Mouse (Mus musculus): ENCODE measurements around the gene Rassf5. TPM values are rescaled to one million over a fixed set of nuclear protein-coding genes. Genes with fewer than 3 reads are reported as not detected.

Gene Rassf5
- 2.6 and 3.4 TPM in 2 replicates for polyA plus RNA-seq (2015; fragmentation: Nextera tagmentation; extraction: Ambion mirVana)

GRCm38 (mm10) chr1:131245089-131245856, at the start of gene Rassf5:
Gene Rassf5 (minus strand): TSS chr1:131245258.
- Histone ChIP-seq H3K4me1 (replicated peaks) (peaks cover 23% of the 10 kb centered on the region), H3K4me2 (peak within 1 kb of the TSS; percentile 93), H3K27me3 (peaks cover 71% of the 10 kb centered on the region), H3K4me3 (peak within 1 kb of the TSS; percentile 70), H3K36me3 (no peaks in the 10 kb centered on the region), H3K27ac (replicated peaks) (0 out of 2 replicates have a peak within 1 kb of the TSS, but pooled peaks have one; percentile 13), H3K9me3 (no peaks in the 10 kb centered on the region), H3K9ac (peak within 1 kb of the TSS; percentile 82)
- 1% methylated on average over 59 of the region's 60 CpGs for WGBS
- peak; percentile 71 for ATAC-seq (ENCODE audit: low read depth)

GRCm38 (mm10) chr1:131293922-131294250, 48.8 kb upstream of the Rassf5 start:
- Histone ChIP-seq H3K27me3 (no peaks in the 10 kb centered on the region), H3K9ac (no peak overlapping the region), H3K9me3 (no peaks in the 10 kb centered on the region), H3K36me3 (peaks cover 59% of the 10 kb centered on the region), H3K4me3 (no peak overlapping the region), H3K4me2 (no peak overlapping the region), H3K27ac (replicated peaks) (no peak overlapping the region), H3K4me1 (replicated peaks) (peaks cover 14% of the 10 kb centered on the region)
- no peak for ATAC-seq (ENCODE audit: low read depth)
- WGBS, result 83% methylated on average over 2 of the region's 2 CpGs

GRCm38 (mm10) chr1:131293221-131293921, 48.3 kb upstream of the Rassf5 start:
- 89% methylated on average over 4 of the region's 4 CpGs for WGBS
- peaks cover 14% of the 10 kb centered on the region for H3K4me1 ChIP-seq (replicated peaks)
- H3K4me2 ChIP-seq, result no peak overlapping the region
- H3K9ac ChIP-seq, result no peak overlapping the region
- H3K9me3 ChIP-seq, result no peaks in the 10 kb centered on the region
- ATAC-seq (ENCODE audit: low read depth), result no peak
- no peaks in the 10 kb centered on the region for H3K27me3 ChIP-seq
- H3K4me3 ChIP-seq, result no peak overlapping the region
- no peak overlapping the region for H3K27ac ChIP-seq (replicated peaks)
- peaks cover 64% of the 10 kb centered on the region for H3K36me3 ChIP-seq

- Histone ChIP-seq H3K9ac (no peak overlapping the region), H3K36me3 (peaks cover 53% of the 10 kb centered on the region), H3K27me3 (no peaks in the 10 kb centered on the region), H3K4me2 (no peak overlapping the region), H3K4me3 (no peak overlapping the region), H3K27ac (replicated peaks) (no peak overlapping the region), H3K4me1 (replicated peaks) (peaks cover 6% of the 10 kb centered on the region), H3K9me3 (no peaks in the 10 kb centered on the region)
- ATAC-seq (ENCODE audit: low read depth), result no peak
- 46% methylated on average over 2 of the region's 2 CpGs for WGBS
Observed at GRCm38 (mm10) chr1:131290648-131291047, 45.6 kb upstream of the Rassf5 start.

- 85% methylated on average over 6 of the region's 6 CpGs for WGBS
- no peak overlapping the region for H3K4me2 ChIP-seq
- ATAC-seq (ENCODE audit: low read depth), result no peak
- H3K27ac ChIP-seq (replicated peaks), result no peak overlapping the region
- peaks cover 44% of the 10 kb centered on the region for H3K36me3 ChIP-seq
- no peaks in the 10 kb centered on the region for H3K9me3 ChIP-seq
- H3K4me3 ChIP-seq, result no peak overlapping the region
- no peaks in the 10 kb centered on the region for H3K4me1 ChIP-seq (replicated peaks)
- H3K27me3 ChIP-seq, result no peaks in the 10 kb centered on the region
- H3K9ac ChIP-seq, result no peak overlapping the region
Observed at GRCm38 (mm10) chr1:131288938-131289337, 43.9 kb upstream of the Rassf5 start.

GRCm38 (mm10) chr1:131287267-131287666, 42.2 kb upstream of the Rassf5 start:
- Histone ChIP-seq H3K9me3 (no peaks in the 10 kb centered on the region), H3K4me3 (no peak overlapping the region), H3K27ac (replicated peaks) (no peak overlapping the region), H3K27me3 (no peaks in the 10 kb centered on the region), H3K4me1 (replicated peaks) (0 out of 2 replicates have a peak, but pooled peaks cover 1% of the 10 kb centered on the region), H3K9ac (no peak overlapping the region), H3K4me2 (no peak overlapping the region), H3K36me3 (peaks cover 40% of the 10 kb centered on the region)
- 75% methylated on average over 2 of the region's 2 CpGs for WGBS
- no peak for ATAC-seq (ENCODE audit: low read depth)

- no peak overlapping the region for H3K9ac ChIP-seq
- H3K36me3 ChIP-seq, result peaks cover 36% of the 10 kb centered on the region
- H3K9me3 ChIP-seq, result no peaks in the 10 kb centered on the region
- no peaks in the 10 kb centered on the region for H3K27me3 ChIP-seq
- no peak overlapping the region for H3K4me2 ChIP-seq
- H3K4me3 ChIP-seq, result no peak overlapping the region
- ATAC-seq (ENCODE audit: low read depth), result no peak
- H3K27ac ChIP-seq (replicated peaks), result no peak overlapping the region
- H3K4me1 ChIP-seq (replicated peaks), result 0 out of 2 replicates have a peak, but pooled peaks cover 3% of the 10 kb centered on the region
- 86% methylated on average over 5 of the region's 5 CpGs for WGBS
Observed at GRCm38 (mm10) chr1:131286803-131287202, 41.7 kb upstream of the Rassf5 start.

- Histone ChIP-seq H3K36me3 (peaks cover 28% of the 10 kb centered on the region), H3K27ac (replicated peaks) (no peak overlapping the region), H3K9ac (no peak overlapping the region), H3K27me3 (no peaks in the 10 kb centered on the region), H3K4me1 (replicated peaks) (0 out of 2 replicates have a peak, but pooled peaks cover 3% of the 10 kb centered on the region), H3K9me3 (no peaks in the 10 kb centered on the region), H3K4me2 (no peak overlapping the region), H3K4me3 (no peak overlapping the region)
- WGBS, result 80% methylated on average over 4 of the region's 4 CpGs
- ATAC-seq (ENCODE audit: low read depth), result no peak
Observed at GRCm38 (mm10) chr1:131284616-131285015, 39.6 kb upstream of the Rassf5 start.

GRCm38 (mm10) chr1:131284167-131284566, 39.1 kb upstream of the Rassf5 start:
- H3K4me3 ChIP-seq, result no peak overlapping the region
- H3K9ac ChIP-seq, result no peak overlapping the region
- H3K36me3 ChIP-seq, result peaks cover 23% of the 10 kb centered on the region
- WGBS, result 56% methylated on average over 1 of the region's 1 CpGs
- H3K27me3 ChIP-seq, result no peaks in the 10 kb centered on the region
- H3K4me2 ChIP-seq, result no peak overlapping the region
- H3K27ac ChIP-seq (replicated peaks), result 0 out of 2 replicates have a peak overlapping the region, but pooled peaks have one; percentile 14
- H3K9me3 ChIP-seq, result no peaks in the 10 kb centered on the region
- ATAC-seq (ENCODE audit: low read depth), result peak; percentile 66; the same call in 1 of the 2 replicates
- 0 out of 2 replicates have a peak, but pooled peaks cover 3% of the 10 kb centered on the region for H3K4me1 ChIP-seq (replicated peaks)

GRCm38 (mm10) chr1:131281731-131282130, 36.7 kb upstream of the Rassf5 start:
- H3K4me1 ChIP-seq (replicated peaks), result 0 out of 2 replicates have a peak, but pooled peaks cover 3% of the 10 kb centered on the region
- H3K4me2 ChIP-seq, result no peak overlapping the region
- H3K9me3 ChIP-seq, result no peaks in the 10 kb centered on the region
- H3K27ac ChIP-seq (replicated peaks), result no peak overlapping the region
- H3K36me3 ChIP-seq, result peaks cover 2% of the 10 kb centered on the region; the same call in 1 of the 2 replicates
- 58% methylated on average over 4 of the region's 4 CpGs for WGBS
- H3K4me3 ChIP-seq, result no peak overlapping the region
- H3K27me3 ChIP-seq, result no peaks in the 10 kb centered on the region
- H3K9ac ChIP-seq, result no peak overlapping the region
- ATAC-seq (ENCODE audit: low read depth), result no peak

GRCm38 (mm10) chr1:131280280-131280679, 35.2 kb upstream of the Rassf5 start:
- Histone ChIP-seq H3K9ac (no peak overlapping the region), H3K4me1 (replicated peaks) (0 out of 2 replicates have a peak, but pooled peaks cover 3% of the 10 kb centered on the region), H3K4me2 (no peak overlapping the region), H3K9me3 (no peaks in the 10 kb centered on the region), H3K4me3 (no peak overlapping the region), H3K27ac (replicated peaks) (no peak overlapping the region), H3K36me3 (no peaks in the 10 kb centered on the region), H3K27me3 (no peaks in the 10 kb centered on the region)
- 69% methylated on average over 3 of the region's 3 CpGs for WGBS
- no peak for ATAC-seq (ENCODE audit: low read depth)

- Histone ChIP-seq H3K4me2 (peak within 1 kb of the TSS; percentile 39), H3K4me3 (peak within 1 kb of the TSS; percentile 24), H3K9me3 (no peaks in the 10 kb centered on the region), H3K27me3 (no peaks in the 10 kb centered on the region), H3K4me1 (replicated peaks) (0 out of 2 replicates have a peak, but pooled peaks cover 3% of the 10 kb centered on the region), H3K9ac (no peak within 1 kb of the TSS), H3K36me3 (no peaks in the 10 kb centered on the region), H3K27ac (replicated peaks) (no peak within 1 kb of the TSS)
- ATAC-seq (ENCODE audit: low read depth), result no peak
- 42% methylated on average over 4 of the region's 4 CpGs for WGBS
Observed at GRCm38 (mm10) chr1:131279456-131279776, 34.4 kb upstream of the Rassf5 start, which contains the start of gene Ikbke. Gene Ikbke (minus strand): TSS chr1:131279606.

Data from neural tube, embryonic 13.5 days (tissue).